Mouse (Mus musculus) megakaryocyte, embryonic 14.5 days (primary cell): Measurements from ENCODE around the gene Rrp9.

Experiments used
- FLI1 ChIP-seq: IDR thresholded peaks from 2 replicates; pipeline ENCODE4 v1.6.1; 2012; ENCODE audit warnings: low read length, inconsistent platforms, mixed read lengths
- GATA1 ChIP-seq: IDR thresholded peaks from 3 replicates; pipeline ENCODE4 v1.6.1; 2012; ENCODE audit warnings: mixed read lengths, low read length, inconsistent platforms, borderline replicate concordance

DNA sequence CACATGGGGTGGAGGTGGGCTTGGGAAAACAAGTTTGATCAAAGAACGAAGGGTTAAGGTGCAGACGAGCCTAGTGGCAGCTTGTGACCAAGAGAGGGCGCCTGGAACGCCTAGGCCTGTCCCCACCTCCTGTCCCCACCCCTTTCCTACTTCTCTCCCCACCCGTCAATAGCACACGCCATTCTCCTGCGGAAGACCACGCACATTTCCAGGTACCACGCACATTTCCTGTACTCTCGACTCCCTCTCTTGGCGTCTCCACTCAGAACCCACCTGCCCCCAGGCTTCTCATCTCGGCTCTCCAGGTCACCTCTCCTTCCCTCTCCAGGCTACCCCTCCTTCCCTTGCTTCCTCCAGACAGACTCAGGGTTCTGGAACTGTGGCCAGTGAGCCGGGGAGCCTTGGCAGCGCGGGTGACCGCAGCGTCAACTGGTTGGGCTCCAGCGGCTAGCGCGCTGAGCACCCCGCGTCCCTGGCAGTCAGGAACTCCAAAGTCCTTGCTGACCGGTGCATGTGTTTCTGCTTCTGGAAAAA is 27.2 kb upstream of the Rrp9 start:
- TF ChIP-seq GATA1: no peak
- no peak for TF ChIP-seq FLI1
